Mouse (Mus musculus): Measurements from ENCODE around the gene Actc1.

DNA sequence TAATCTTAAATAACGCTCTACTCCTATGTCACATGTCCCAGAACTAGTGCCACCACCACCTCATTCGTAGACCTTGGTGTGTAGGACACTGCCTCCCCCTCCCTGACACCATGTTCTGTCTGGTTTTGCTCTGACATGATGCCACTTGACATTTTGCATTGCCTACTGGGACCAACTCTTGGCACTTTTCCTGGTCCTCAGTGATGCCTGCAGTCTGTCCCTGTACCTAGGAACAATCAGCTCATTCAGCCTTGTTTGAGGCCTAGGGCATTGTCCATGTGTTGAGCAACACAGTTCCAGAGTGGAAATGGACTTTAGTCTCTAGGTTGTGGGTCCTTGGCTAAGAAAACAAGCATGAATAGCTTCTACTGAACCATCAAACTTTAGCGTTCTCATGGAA is 36.5 kb upstream of the Actc1 start:
- TF ChIP-seq POLR2A (IDR thresholded peaks at IDR 0.05; ENCODE audit: borderline replicate concordance, low read depth, low read length): no peak
- no peak for TF ChIP-seq CTCF (IDR thresholded peaks at IDR 0.05; ENCODE audit: low read depth, low read length)

Measured in bone marrow macrophage, adult 2 months (primary cell).